Mouse (Mus musculus) stomach, postnatal 0 days (tissue): ENCODE data around the gene Net1. TPM values are rescaled to one million over a fixed set of nuclear protein-coding genes. Genes with fewer than 3 reads are reported as not detected.

Experiments used
- ATAC-seq: fragments of 200-750 bp; cut with Nextera tagmentation; 2 replicates; pipeline ENCODE4 v1.8.0; 2017; ENCODE audit not compliant: low FRiP score, low TSS enrichment
- DNase-seq: peaks from one replicate; pipeline ENCODE4 v3.0.0-alpha.2; 2016; ENCODE audit warnings: low spot score
- H3K27ac ChIP-seq: fragments of 300-500 bp; sonication (generic); replicated peaks from 2 replicates; pipeline ENCODE4 v1.5.1; 2014; ENCODE audit warnings: mild to moderate bottlenecking, control low read depth
- H3K27me3 ChIP-seq: fragments of 300-500 bp; sonication (generic); 2 replicates; pipeline ENCODE4 v1.6.1; 2014; ENCODE audit warnings: low read length; ENCODE audit not compliant: control insufficient read depth, insufficient read depth
- H3K36me3 ChIP-seq: fragments of 300-500 bp; sonication (generic); 2 replicates; pipeline ENCODE4 v1.6.1; 2014; ENCODE audit warnings: low read length, mixed read lengths; ENCODE audit not compliant: control insufficient read depth, insufficient read depth
- H3K4me1 ChIP-seq: fragments of 300-500 bp; sonication (generic); replicated peaks from 2 replicates; pipeline ENCODE4 v1.6.1; 2014; ENCODE audit warnings: antibody characterized with exemption; ENCODE audit not compliant: control insufficient read depth, insufficient read depth
- H3K4me2 ChIP-seq: fragments of 300-500 bp; sonication (generic); replicated peaks from 2 replicates; pipeline ENCODE4 v1.6.1; 2014; ENCODE audit warnings: low read depth, mild to moderate bottlenecking, control low read depth, moderate library complexity
- H3K4me3 ChIP-seq: fragments of 300-500 bp; sonication (generic); 2 replicates; pipeline ENCODE4 v1.5.1; 2014; ENCODE audit warnings: low read depth, low read length, control low read depth
- H3K9ac ChIP-seq: fragments of 300-500 bp; sonication (generic); 2 replicates; pipeline ENCODE4 v1.6.1; 2014; ENCODE audit warnings: mild to moderate bottlenecking, low read length, control low read depth, mixed read lengths
- H3K9me3 ChIP-seq: fragments of 300-500 bp; sonication (generic); 2 replicates; pipeline ENCODE4 v1.6.1; 2016; ENCODE audit warnings: low read length; ENCODE audit not compliant: control insufficient read depth
- CTCF ChIP-seq: IDR thresholded peaks from 2 replicates; pipeline ENCODE4 v1.5.1; 2016; ENCODE audit warnings: antibody characterized with exemption, low read depth, mild to moderate bottlenecking, moderate library complexity
- EP300 ChIP-seq: optimal IDR thresholded peaks from 2 replicates; pipeline ENCODE3; 2016; ENCODE audit warnings: antibody characterized with exemption
- WGBS: fragments of 180-500 bp; shearing (Covaris S2); extraction: QIAGEN DNeasy Blood & Tissue Kit; methylation state at CpG from one replicate; pipeline ENCODE4 v1.1.7; 2014; 5-methylcytosine and 5-hydroxymethylcytosine counted together
- polyA plus RNA-seq: library from polyadenylated mRNA; unstranded; fragments of >200 nt; fragmentation: Nextera tagmentation; extraction: Ambion mirVana; gene quantifications from 2 replicates; pipeline ENCODE4 v1.2.1, GENCODE M21; 2015

Gene Net1
- polyA plus RNA-seq: 54.6 and 59.1 TPM in 2 replicates

DNA sequence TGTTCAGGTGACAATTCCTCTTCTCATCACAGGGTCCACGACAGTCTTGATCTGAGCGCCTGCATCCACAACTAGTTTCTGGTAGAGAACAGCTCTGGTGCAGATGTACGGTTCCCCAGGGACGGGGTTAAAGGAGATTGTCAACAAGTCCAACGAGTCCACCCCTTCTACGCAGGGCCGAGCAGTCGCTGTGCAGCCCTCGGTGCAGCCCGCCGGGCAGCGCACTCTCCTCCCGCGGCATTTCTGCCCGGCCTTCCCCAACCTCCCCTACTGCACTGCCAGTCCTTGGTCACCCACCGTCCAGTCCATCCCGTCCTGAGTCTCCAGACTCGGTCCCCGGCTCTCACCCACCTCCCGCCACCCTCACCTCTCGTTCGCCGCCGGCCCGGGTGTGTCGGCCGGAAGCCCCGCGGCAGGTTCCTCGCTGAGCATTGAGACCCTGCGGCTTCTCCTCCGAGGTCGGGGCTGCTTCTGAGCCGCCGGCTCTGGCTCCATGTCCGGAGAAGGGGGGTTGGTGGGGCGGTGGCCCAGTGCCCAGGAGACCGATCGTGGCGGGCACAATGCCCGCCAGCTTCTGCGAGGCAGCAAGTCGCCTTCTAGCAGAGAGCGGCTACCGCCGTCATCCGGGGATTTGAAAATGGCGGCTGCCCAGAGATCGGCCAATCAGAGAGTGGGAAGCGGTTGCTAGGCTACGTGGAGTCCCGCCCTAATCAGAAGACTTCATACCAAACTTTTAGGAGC is at the start of gene Net1, which contains the start of gene Tubal3:
Gene Net1, minus strand, starts transcription at position 650 of the 741 bp plus-strand sequence.
Gene Tubal3, plus strand, starts transcription at position 704 of the 741 bp plus-strand sequence.
- Histone ChIP-seq H3K4me3 (peak within 1 kb of the TSS; percentile 86), H3K4me2 (peak within 1 kb of the TSS; percentile 80), H3K27ac (peak within 1 kb of the TSS; percentile 75), H3K9me3 (no peaks in the 10 kb centered on the region), H3K9ac (peak within 1 kb of the TSS; percentile 84), H3K4me1 (no peaks in the 10 kb centered on the region), H3K36me3 (no peaks in the 10 kb centered on the region), H3K27me3 (no peaks in the 10 kb centered on the region)
- whole genome bisulfite sequencing: under 1% methylated on average over 52 of the region's 52 CpGs
- peak; percentile 97 for ATAC-seq
- DNase-seq: peak; percentile 91
- no peak for TF ChIP-seq EP300
- TF ChIP-seq CTCF: no peak

DNA sequence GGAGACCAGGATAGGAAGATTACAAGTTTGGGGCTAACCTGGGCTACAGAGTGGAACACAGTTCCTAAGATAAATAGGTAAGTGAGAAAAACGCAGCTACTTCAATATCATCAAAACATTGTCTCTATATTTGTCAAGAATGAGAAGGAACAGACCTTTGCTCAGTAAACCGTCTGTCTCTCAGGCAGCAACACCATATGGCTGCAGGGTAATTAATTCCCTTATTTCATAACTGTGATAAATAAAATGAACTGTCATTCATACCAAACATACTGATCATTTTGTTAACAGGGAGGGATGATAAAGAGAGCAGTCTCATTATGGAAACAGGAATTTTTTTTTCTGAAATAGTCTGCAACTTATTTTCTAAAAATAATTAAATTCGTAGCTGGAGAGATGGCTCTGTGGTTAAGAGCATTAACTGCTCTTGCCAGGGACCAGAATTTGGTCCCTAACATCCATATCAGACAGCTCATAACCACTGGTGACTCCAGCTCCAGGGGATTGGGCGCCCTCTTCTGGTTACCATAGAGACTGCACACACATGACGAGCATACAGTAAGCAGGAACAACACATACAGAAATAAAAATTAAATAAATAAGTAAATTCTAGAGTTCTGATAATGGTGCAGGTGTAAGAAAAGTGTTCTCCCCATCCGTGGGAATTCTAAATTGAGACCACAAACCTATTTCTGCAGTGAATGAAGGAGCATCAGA is 33.3 kb upstream of the Net1 start:
- DNase-seq: no peak
- TF ChIP-seq EP300: no peak
- peak; percentile 34 for TF ChIP-seq CTCF
- Histone ChIP-seq H3K27ac (no peak overlapping the region), H3K4me2 (no peak overlapping the region), H3K27me3 (no peaks in the 10 kb centered on the region), H3K4me3 (no peak overlapping the region), H3K9ac (no peak overlapping the region), H3K36me3 (no peaks in the 10 kb centered on the region), H3K4me1 (no peaks in the 10 kb centered on the region), H3K9me3 (no peaks in the 10 kb centered on the region)
- no peak for ATAC-seq
- WGBS: 74% methylated on average over 6 of the region's 6 CpGs

DNA sequence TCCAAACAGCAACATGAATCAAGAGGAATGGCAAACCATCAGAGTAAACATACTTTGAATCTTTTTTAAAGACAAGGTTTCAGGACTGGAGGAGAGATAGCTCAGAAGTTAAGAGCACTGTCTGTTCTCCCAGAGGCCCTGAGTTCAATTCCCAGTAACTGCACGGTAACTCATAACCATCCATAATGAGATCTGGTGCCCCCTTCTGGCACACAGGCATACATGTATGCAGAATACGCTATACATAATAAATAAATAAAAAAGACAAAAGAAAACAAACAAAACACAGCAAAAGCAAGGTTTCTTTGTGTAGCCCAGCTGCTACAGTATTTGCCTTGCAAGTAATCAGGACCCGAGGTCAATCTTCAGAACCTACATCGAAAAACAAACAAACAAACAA is 31.5 kb upstream of the Net1 start:
- Histone ChIP-seq H3K36me3 (no peaks in the 10 kb centered on the region), H3K4me3 (no peak overlapping the region), H3K4me2 (no peak overlapping the region), H3K9me3 (no peaks in the 10 kb centered on the region), H3K27me3 (no peaks in the 10 kb centered on the region), H3K9ac (no peak overlapping the region), H3K4me1 (no peaks in the 10 kb centered on the region), H3K27ac (no peak overlapping the region)
- WGBS: 91% methylated on average over 4 of the region's 4 CpGs
- no peak for TF ChIP-seq EP300
- TF ChIP-seq CTCF: peak; percentile 20; the same call in 1 of the 2 replicates
- DNase-seq (no peak), ATAC-seq (no peak)

DNA sequence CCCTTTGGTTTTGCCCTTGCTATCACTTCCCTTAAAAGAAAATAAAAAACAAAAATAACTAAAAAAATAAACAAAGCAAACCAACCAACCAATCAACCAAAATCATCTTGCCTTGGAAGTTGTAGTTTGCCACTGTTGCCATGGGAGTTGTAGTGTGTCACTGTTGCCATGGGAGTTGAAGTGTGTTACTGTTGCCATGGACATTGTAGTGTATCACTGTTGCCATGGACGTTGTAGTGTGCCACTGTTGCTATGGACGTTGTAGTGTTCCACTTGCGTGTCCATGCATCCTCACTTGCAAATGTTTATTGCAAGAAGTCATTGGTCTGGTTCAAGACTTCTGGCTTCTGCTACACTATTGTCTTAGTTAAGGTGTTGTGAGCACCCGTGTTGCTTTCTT is 29.2 kb upstream of the Net1 start:
- no peaks in the 10 kb centered on the region for H3K27me3 ChIP-seq
- no peaks in the 10 kb centered on the region for H3K4me1 ChIP-seq
- TF ChIP-seq CTCF (no peak), EP300 (no peak)
- no peaks in the 10 kb centered on the region for H3K9me3 ChIP-seq
- H3K36me3 ChIP-seq: no peaks in the 10 kb centered on the region
- no peak overlapping the region for H3K27ac ChIP-seq
- H3K9ac ChIP-seq: no peak overlapping the region
- ATAC-seq: no peak
- H3K4me3 ChIP-seq: no peak overlapping the region
- 89% methylated on average over 4 of the region's 4 CpGs for WGBS
- H3K4me2 ChIP-seq: no peak overlapping the region
- DNase-seq: no peak

DNA sequence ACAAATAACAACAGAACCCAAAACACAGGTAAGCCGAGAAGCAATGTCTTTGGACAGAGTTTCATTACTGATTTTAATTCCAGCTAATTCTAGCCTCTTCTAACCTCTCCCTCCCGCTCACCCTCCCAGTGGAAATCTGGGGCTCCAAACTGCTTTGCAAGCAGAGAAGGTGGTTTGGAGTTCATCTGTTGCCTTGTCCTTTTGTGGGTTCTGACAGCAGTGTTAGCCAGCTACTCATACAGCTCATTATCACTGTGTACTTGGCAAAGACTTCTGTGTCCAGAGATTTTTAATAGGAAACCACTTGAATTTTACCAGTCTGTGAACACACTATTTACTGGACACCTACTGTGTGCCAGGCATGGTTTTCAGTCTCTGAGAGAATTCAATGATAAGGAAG is 27.2 kb upstream of the Net1 start, which contains the start of gene Ucn3:
Gene Ucn3, minus strand, starts transcription at position 101 of the 400 bp plus-strand sequence.
- 69% methylated on average over 2 of the region's 2 CpGs for WGBS
- no peaks in the 10 kb centered on the region for H3K36me3 ChIP-seq
- H3K9me3 ChIP-seq: no peaks in the 10 kb centered on the region
- no peak for DNase-seq
- no peaks in the 10 kb centered on the region for H3K4me1 ChIP-seq
- H3K4me3 ChIP-seq: no peak within 1 kb of the TSS
- ATAC-seq: no peak
- no peak within 1 kb of the TSS for H3K27ac ChIP-seq
- H3K4me2 ChIP-seq: no peak within 1 kb of the TSS
- no peak within 1 kb of the TSS for H3K9ac ChIP-seq
- H3K27me3 ChIP-seq: no peaks in the 10 kb centered on the region
- no peak for TF ChIP-seq CTCF

DNA sequence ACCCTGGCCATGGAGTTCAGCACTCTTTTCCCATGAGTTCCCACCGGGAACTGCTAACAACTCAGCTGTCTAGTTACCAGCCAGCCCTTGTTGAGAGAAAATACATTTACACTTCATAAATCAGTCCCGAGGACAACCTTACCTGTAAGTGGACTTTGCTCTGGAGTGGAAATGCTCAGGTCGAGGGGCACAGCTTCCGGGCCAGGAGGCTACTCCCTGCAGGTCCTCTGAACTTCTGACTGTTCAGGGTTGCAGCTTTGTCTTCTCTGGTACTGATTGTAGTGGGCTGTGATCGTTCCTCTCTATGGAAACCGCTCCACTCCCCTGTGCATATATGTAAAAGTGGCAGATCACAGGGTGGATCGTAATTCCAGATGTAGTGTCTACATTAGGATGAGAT is 26.7 kb upstream of the Net1 start:
- no peaks in the 10 kb centered on the region for H3K4me1 ChIP-seq
- H3K4me2 ChIP-seq: no peak overlapping the region
- no peak overlapping the region for H3K9ac ChIP-seq
- no peak overlapping the region for H3K4me3 ChIP-seq
- DNase-seq: no peak
- H3K27ac ChIP-seq: no peak overlapping the region
- no peak for ATAC-seq
- H3K27me3 ChIP-seq: no peaks in the 10 kb centered on the region
- TF ChIP-seq EP300: no peak
- 48% methylated on average over 7 of the region's 7 CpGs for WGBS
- H3K36me3 ChIP-seq: no peaks in the 10 kb centered on the region
- no peaks in the 10 kb centered on the region for H3K9me3 ChIP-seq
